Mouse (Mus musculus) MEL (cell line): Measurements from ENCODE around the gene Fam69a. TPM values are rescaled to one million over a fixed set of nuclear protein-coding genes. Genes with fewer than 3 reads are reported as not detected.
"Not testable (repeated sequence)": the region's sequence is repeated elsewhere in the genome, so short reads cannot be mapped to it uniquely, and the experiment has no call there.

Experiments
- DNase-seq: peaks from one replicate; pipeline ENCODE4 v3.0.0; 2011; ENCODE audit warnings: low read depth, low spot score
- H3K27ac ChIP-seq: 2 replicates; pipeline ENCODE4 v1.5.1; 2012; ENCODE audit warnings: low read depth, mild to moderate bottlenecking, control low read depth, low read length, moderate library complexity; ENCODE audit not compliant: control insufficient read depth
- H3K27me3 ChIP-seq, 2 experiments: fragments of 150-350 bp in 1 of 2; sonication (generic) in 1 of 2; 2 replicates each; pipeline ENCODE4 v1.6.1; 2012; ENCODE audit warnings: low read length in 2 of 2, mild to moderate bottlenecking in 2 of 2, improper control_type of control experiment in 1 of 2, moderate library complexity in 1 of 2; ENCODE audit not compliant: insufficient read depth in 2 of 2, control insufficient read depth in 1 of 2
- H3K36me3 ChIP-seq, 2 experiments: 2 replicates each; pipeline ENCODE4 v1.6.1; 2012 to 2014; ENCODE audit warnings: low read length in 2 of 2, improper control_type of control experiment in 1 of 2, inconsistent platforms in 1 of 2, mild to moderate bottlenecking in 1 of 2; ENCODE audit not compliant: insufficient read depth in 2 of 2, control insufficient read depth in 1 of 2
- H3K4me1 ChIP-seq, 2 experiments: fragments of 150-350 bp in 1 of 2; sonication (generic) in 1 of 2; 2 replicates each; pipeline ENCODE4 v1.6.1; 2012; ENCODE audit warnings: low read length in 2 of 2, improper control_type of control experiment in 1 of 2, mild to moderate bottlenecking in 1 of 2; ENCODE audit not compliant: insufficient read depth in 2 of 2, control insufficient read depth in 1 of 2
- H3K4me3 ChIP-seq, 2 experiments: fragments of 150-350 bp in 1 of 2; sonication (generic) in 1 of 2; 2 replicates each; pipeline ENCODE4 v1.5.1; 2012; ENCODE audit warnings: low read depth in 2 of 2, low read length in 2 of 2, mild to moderate bottlenecking in 2 of 2, moderate library complexity in 2 of 2, control low read depth in 1 of 2, improper control_type of control experiment in 1 of 2; ENCODE audit not compliant: control insufficient read depth in 1 of 2, insufficient read depth in 1 of 2
- H3K79me2 ChIP-seq: 2 replicates; pipeline ENCODE4 v1.6.1; 2012; ENCODE audit warnings: mild to moderate bottlenecking, low read length, moderate library complexity; ENCODE audit not compliant: control insufficient read depth, poor library complexity, insufficient read depth
- H3K9ac ChIP-seq: 2 replicates; pipeline ENCODE4 v1.6.1; 2012; ENCODE audit warnings: low read depth, mild to moderate bottlenecking, control low read depth, low read length, moderate library complexity; ENCODE audit not compliant: control insufficient read depth, poor library complexity, severe bottlenecking
- H3K9me3 ChIP-seq: fragments of 150-350 bp; sonication (generic); replicated peaks from 2 replicates; pipeline ENCODE4 v1.6.1; 2012; ENCODE audit warnings: mild to moderate bottlenecking, low read length, improper control_type of control experiment, moderate library complexity; ENCODE audit not compliant: insufficient read depth
- CTCF ChIP-seq, 3 experiments: IDR thresholded peaks in 2 of 3; conservative IDR thresholded peaks in 1 of 3; 2 replicates each; pipeline ENCODE4 v1.5.1; 2011 to 2012; ENCODE audit warnings: low read length in 3 of 3, low read depth in 2 of 3, mild to moderate bottlenecking in 2 of 3, improper control_type of control experiment in 1 of 3, inconsistent platforms in 1 of 3, mixed read lengths in 1 of 3, moderate library complexity in 1 of 3; ENCODE audit not compliant: control insufficient read depth in 1 of 3, insufficient read depth in 1 of 3, poor library complexity in 1 of 3, severe bottlenecking in 1 of 3
- E2F4 ChIP-seq: IDR thresholded peaks from 2 replicates; pipeline ENCODE4 v1.6.1; 2011; ENCODE audit warnings: low read depth, low read length, improper control_type of control experiment, borderline replicate concordance
- GABPA ChIP-seq: IDR thresholded peaks from 2 replicates; pipeline ENCODE4 v1.6.1; 2012; ENCODE audit warnings: low read depth, mild to moderate bottlenecking, inconsistent platforms, low read length, improper control_type of control experiment, moderate library complexity
- GATA1 ChIP-seq: IDR thresholded peaks from 2 replicates; pipeline ENCODE4 v1.6.1; 2011; ENCODE audit warnings: low read depth, low read length, improper control_type of control experiment
- KAT2A ChIP-seq: conservative IDR thresholded peaks from 2 replicates; pipeline ENCODE4 v1.6.1; 2012; ENCODE audit warnings: low read depth, low read length, improper control_type of control experiment, inconsistent platforms
- MXI1 ChIP-seq: IDR thresholded peaks from 2 replicates; pipeline ENCODE4 v1.6.1; 2011; ENCODE audit warnings: mild to moderate bottlenecking, low read depth, low read length, improper control_type of control experiment
- MYB ChIP-seq: IDR thresholded peaks from 2 replicates; pipeline ENCODE4 v1.6.1; 2011; ENCODE audit warnings: mild to moderate bottlenecking, low read depth, low read length, improper control_type of control experiment
- MYC ChIP-seq: IDR thresholded peaks from 2 replicates; pipeline ENCODE4 v1.6.1; 2011; ENCODE audit warnings: low read depth, mild to moderate bottlenecking, low read length, improper control_type of control experiment, moderate library complexity
- POLR2AphosphoS5 ChIP-seq: IDR thresholded peaks from 2 replicates; pipeline ENCODE4 v1.6.1; 2012; ENCODE audit warnings: low read depth, borderline replicate concordance, mild to moderate bottlenecking, inconsistent platforms, low read length, moderate library complexity, mixed read lengths
- RAD21 ChIP-seq: IDR thresholded peaks from 2 replicates; pipeline ENCODE4 v1.6.1; 2011; ENCODE audit warnings: mild to moderate bottlenecking, low read depth, low read length, improper control_type of control experiment
- SMC3 ChIP-seq: IDR thresholded peaks from 2 replicates; pipeline ENCODE4 v1.6.1; 2011; ENCODE audit warnings: low read depth, low read length, improper control_type of control experiment
- TBP ChIP-seq: IDR thresholded peaks from 2 replicates; pipeline ENCODE4 v1.8.0; 2011; ENCODE audit warnings: low read depth, low read length, improper control_type of control experiment
- UBTF ChIP-seq: IDR thresholded peaks from 2 replicates; pipeline ENCODE4 v1.6.1; 2012; ENCODE audit warnings: low read depth, mild to moderate bottlenecking, inconsistent platforms, low read length, improper control_type of control experiment, moderate library complexity, borderline replicate concordance; ENCODE audit not compliant: insufficient read depth
- USF2 ChIP-seq, 2 experiments: IDR thresholded peaks; 2 replicates each; pipeline ENCODE4 v1.6.1; 2011 to 2012; ENCODE audit warnings: improper control_type of control experiment in 2 of 2, low read length in 2 of 2, borderline replicate concordance in 1 of 2, inconsistent platforms in 1 of 2, low read depth in 1 of 2, mild to moderate bottlenecking in 1 of 2; ENCODE audit not compliant: insufficient read depth in 1 of 2
- ZC3H11A ChIP-seq: IDR thresholded peaks from 2 replicates; pipeline ENCODE4 v1.6.1; 2012; ENCODE audit warnings: low read depth, mild to moderate bottlenecking, inconsistent platforms, low read length, improper control_type of control experiment
- ZMIZ1 ChIP-seq: IDR thresholded peaks from 2 replicates; pipeline ENCODE4 v1.6.1; 2012; ENCODE audit warnings: low read depth, mild to moderate bottlenecking, inconsistent platforms, low read length, improper control_type of control experiment, moderate library complexity
- ZNF384 ChIP-seq: IDR thresholded peaks from 2 replicates; pipeline ENCODE4 v1.6.1; 2012; ENCODE audit warnings: low read depth, mild to moderate bottlenecking, inconsistent platforms, low read length, improper control_type of control experiment
- polyA plus RNA-seq, 2 experiments: library from polyadenylated mRNA; stranded (reverse) in 1 of 2; unstranded in 1 of 2; fragments of >175 nt in 1 of 2; fragments of >200 nt in 1 of 2; gene quantifications; 2 replicates each; pipeline versions ENCODE4 v1.2.1 to v1.2.4; 2012; ENCODE audit warnings: low replicate concordance in 2 of 2, low read depth in 1 of 2; ENCODE audit not compliant: insufficient read length in 2 of 2, insufficient read depth in 1 of 2, missing spikeins in 1 of 2
- total RNA-seq: library from RNA; depleted of rRNA; stranded (reverse); fragments of 300-350 nt; gene quantifications from 2 replicates; pipeline ENCODE4 v1.2.3, GENCODE M21; 2012

Fam69a gene
- total and polyA plus RNA-seq, 3 experiments, result 8.5 to 10.6 TPM; not detected in 1

- H3K27me3 ChIP-seq, result peaks cover 0 to 3% of the 10 kb centered on the region in 2 experiments; a peak in 2 of 4 replicates
- H3K36me3 ChIP-seq, result peaks cover 0 to 1% of the 10 kb centered on the region in 2 experiments; a peak in 1 of 4 replicates
- H3K79me2 ChIP-seq, result no peaks in the 10 kb centered on the region
- no peak overlapping the region for H3K27ac ChIP-seq
- no peak overlapping the region for H3K4me3 ChIP-seq
- H3K9me3 ChIP-seq, result no peaks in the 10 kb centered on the region
- no peak for DNase-seq
- H3K9ac ChIP-seq, result no peak overlapping the region
- no peaks in the 10 kb centered on the region for H3K4me1 ChIP-seq
- TF ChIP-seq MXI1, result no peak
- TF ChIP-seq GABPA, result no peak
- TF ChIP-seq UBTF, result no peak
- TF ChIP-seq POLR2AphosphoS5, result no peak
- no peak for TF ChIP-seq MYB
- TF ChIP-seq ZMIZ1, result no peak
- no peak for TF ChIP-seq USF2 (IDR thresholded peaks at IDR 0.05; ENCODE audit: borderline replicate concordance in 1 of 2, insufficient read depth in 1 of 2, low read depth in 1 of 2, low read length in 2 of 2)
- TF ChIP-seq GATA1, result no peak
- TF ChIP-seq E2F4, result no peak
- no peak for TF ChIP-seq KAT2A
- TF ChIP-seq MYC, result no peak
These were observed 92.2 kb downstream of the Fam69a start for GRCm38 (mm10) chr5:107894676-107895075.

GRCm38 (mm10) chr5:107891515-107891914 is 95.4 kb downstream of the Fam69a start:
- peak; percentile 61 for DNase-seq
- TF ChIP-seq ZC3H11A (peak; percentile 79), RAD21 (peak; percentile 71), TBP (0 out of 2 replicates have a peak, but pooled peaks have one; percentile 45), CTCF (IDR thresholded peaks at IDR 0.05 in 2 of 3, conservative IDR thresholded peaks at IDR 0.05 in 1 of 3; ENCODE audit: control insufficient read depth in 1 of 3, insufficient read depth in 1 of 3, low read depth in 2 of 3, low read length in 3 of 3, poor library complexity in 1 of 3, severe bottlenecking in 1 of 3) (peak; percentile 21 to 73 (median 61); a peak in 4 of 6 replicates), ZNF384 (peak; percentile 8; the same call in 1 of the 2 replicates), SMC3 (peak; percentile 94)
- H3K36me3 ChIP-seq, result not testable (repeated sequence)

More at GRCm38 (mm10) chr5:107891515-107891914, 95.4 kb downstream of the Fam69a start:
- not testable (repeated sequence) for H3K27ac ChIP-seq, H3K4me1 ChIP-seq, H3K4me3 ChIP-seq, H3K9ac ChIP-seq, H3K79me2 ChIP-seq, H3K27me3 ChIP-seq, H3K9me3 ChIP-seq
